Mouse (Mus musculus): ENCODE data around the gene Hpcal1. TPM values are rescaled to one million over a fixed set of nuclear protein-coding genes. Genes with fewer than 3 reads are reported as not detected.

Gene Hpcal1
- polyA plus RNA-seq, 1 experiment from 2014 or later, result 36.8 TPM

GRCm38 (mm10) chr12:17738473-17738872 lies 47.8 kb downstream of the Hpcal1 start:
- Histone ChIP-seq H3K27me3 (ENCODE audit: poor library complexity, severe bottlenecking) (no peaks in the 10 kb centered on the region), H3K4me3 (no peak overlapping the region), H3K9me3 (no peaks in the 10 kb centered on the region), H3K36me3 (replicated peaks) (no peaks in the 10 kb centered on the region), H3K27ac (peak overlapping the region; percentile 3; the same call in 1 of the 2 replicates), H3K4me1 (peaks cover 52% of the 10 kb centered on the region)
- no peak for DNase-seq (ENCODE audit: extremely low spot score, low spot score)
- WGBS, result 38% methylated on average over 6 of the region's 6 CpGs

- no peak for DNase-seq (ENCODE audit: extremely low spot score, low spot score)
- H3K4me3 ChIP-seq, result no peak overlapping the region
- peaks cover 49% of the 10 kb centered on the region for H3K4me1 ChIP-seq
- H3K27ac ChIP-seq, result no peak overlapping the region
- H3K9me3 ChIP-seq, result no peaks in the 10 kb centered on the region
- 95% methylated on average over 1 of the region's 1 CpGs for WGBS
- H3K36me3 ChIP-seq (replicated peaks), result no peaks in the 10 kb centered on the region
- no peaks in the 10 kb centered on the region for H3K27me3 ChIP-seq (ENCODE audit: poor library complexity, severe bottlenecking)
Observed at GRCm38 (mm10) chr12:17740226-17740625, 49.6 kb downstream of the Hpcal1 start.

GRCm38 (mm10) chr12:17741637-17742364 lies 51.1 kb downstream of the Hpcal1 start:
- peaks cover 64% of the 10 kb centered on the region for H3K4me1 ChIP-seq
- WGBS, result 85% methylated on average over 17 of the region's 17 CpGs
- no peaks in the 10 kb centered on the region for H3K36me3 ChIP-seq (replicated peaks)
- no peak overlapping the region for H3K27ac ChIP-seq
- DNase-seq (ENCODE audit: extremely low spot score, low spot score), result no peak
- H3K9me3 ChIP-seq, result no peaks in the 10 kb centered on the region
- no peak overlapping the region for H3K4me3 ChIP-seq
- no peaks in the 10 kb centered on the region for H3K27me3 ChIP-seq (ENCODE audit: poor library complexity, severe bottlenecking)

GRCm38 (mm10) chr12:17742571-17743321 lies 52.1 kb downstream of the Hpcal1 start:
- no peaks in the 10 kb centered on the region for H3K27me3 ChIP-seq (ENCODE audit: poor library complexity, severe bottlenecking)
- peaks cover 64% of the 10 kb centered on the region for H3K4me1 ChIP-seq
- H3K4me3 ChIP-seq, result no peak overlapping the region
- no peak for DNase-seq (ENCODE audit: extremely low spot score, low spot score)
- H3K27ac ChIP-seq, result no peak overlapping the region
- 84% methylated on average over 11 of the region's 11 CpGs for WGBS
- no peaks in the 10 kb centered on the region for H3K9me3 ChIP-seq
- H3K36me3 ChIP-seq (replicated peaks), result no peaks in the 10 kb centered on the region

GRCm38 (mm10) chr12:17745431-17745830 lies 54.8 kb downstream of the Hpcal1 start:
- peak overlapping the region; percentile 48; the same call in 1 of the 2 replicates for H3K27ac ChIP-seq
- WGBS, result 86% methylated on average over 7 of the region's 7 CpGs
- no peak overlapping the region for H3K4me3 ChIP-seq
- H3K9me3 ChIP-seq, result no peaks in the 10 kb centered on the region
- no peak for DNase-seq (ENCODE audit: extremely low spot score, low spot score)
- no peaks in the 10 kb centered on the region for H3K27me3 ChIP-seq (ENCODE audit: poor library complexity, severe bottlenecking)
- no peaks in the 10 kb centered on the region for H3K36me3 ChIP-seq (replicated peaks)
- H3K4me1 ChIP-seq, result peaks cover 72% of the 10 kb centered on the region

GRCm38 (mm10) chr12:17746725-17747124 lies 56.1 kb downstream of the Hpcal1 start:
- Histone ChIP-seq H3K36me3 (replicated peaks) (no peaks in the 10 kb centered on the region), H3K4me1 (peaks cover 76% of the 10 kb centered on the region), H3K4me3 (no peak overlapping the region), H3K27ac (peak overlapping the region; percentile 70), H3K9me3 (no peaks in the 10 kb centered on the region), H3K27me3 (ENCODE audit: poor library complexity, severe bottlenecking) (no peaks in the 10 kb centered on the region)
- DNase-seq (ENCODE audit: extremely low spot score, low spot score), result peak; percentile 36
- 7% methylated on average over 3 of the region's 3 CpGs for WGBS

- WGBS, result 36% methylated on average over 10 of the region's 10 CpGs
- H3K27me3 ChIP-seq (ENCODE audit: poor library complexity, severe bottlenecking), result no peaks in the 10 kb centered on the region
- H3K4me3 ChIP-seq, result no peak overlapping the region
- DNase-seq (ENCODE audit: extremely low spot score, low spot score), result no peak
- H3K9me3 ChIP-seq, result no peaks in the 10 kb centered on the region
- H3K36me3 ChIP-seq (replicated peaks), result no peaks in the 10 kb centered on the region
- peak overlapping the region; percentile 70 for H3K27ac ChIP-seq
- H3K4me1 ChIP-seq, result peaks cover 76% of the 10 kb centered on the region
Observed at GRCm38 (mm10) chr12:17747191-17748154, 56.8 kb downstream of the Hpcal1 start.

GRCm38 (mm10) chr12:17748155-17748529 lies 57.5 kb downstream of the Hpcal1 start:
- Histone ChIP-seq H3K27ac (peak overlapping the region; percentile 70; the same call in 1 of the 2 replicates), H3K4me1 (peaks cover 76% of the 10 kb centered on the region), H3K9me3 (no peaks in the 10 kb centered on the region), H3K27me3 (ENCODE audit: poor library complexity, severe bottlenecking) (no peaks in the 10 kb centered on the region), H3K4me3 (no peak overlapping the region), H3K36me3 (replicated peaks) (no peaks in the 10 kb centered on the region)
- DNase-seq (ENCODE audit: extremely low spot score, low spot score), result no peak
- 62% methylated on average over 4 of the region's 4 CpGs for WGBS

GRCm38 (mm10) chr12:17749784-17750183 lies 59.1 kb downstream of the Hpcal1 start:
- 0 out of 2 replicates have a peak overlapping the region, but pooled peaks have one; percentile 44 for H3K27ac ChIP-seq
- H3K9me3 ChIP-seq, result no peaks in the 10 kb centered on the region
- no peaks in the 10 kb centered on the region for H3K36me3 ChIP-seq (replicated peaks)
- H3K27me3 ChIP-seq (ENCODE audit: poor library complexity, severe bottlenecking), result no peaks in the 10 kb centered on the region
- no peak overlapping the region for H3K4me3 ChIP-seq
- peaks cover 85% of the 10 kb centered on the region for H3K4me1 ChIP-seq
- WGBS, result 87% methylated on average over 3 of the region's 3 CpGs
- no peak for DNase-seq (ENCODE audit: extremely low spot score, low spot score)

- 80% methylated on average over 4 of the region's 4 CpGs for WGBS
- H3K4me1 ChIP-seq, result peaks cover 78% of the 10 kb centered on the region
- peak overlapping the region; percentile 44 for H3K27ac ChIP-seq
- H3K4me3 ChIP-seq, result no peak overlapping the region
- no peaks in the 10 kb centered on the region for H3K27me3 ChIP-seq (ENCODE audit: poor library complexity, severe bottlenecking)
- no peaks in the 10 kb centered on the region for H3K9me3 ChIP-seq
- no peaks in the 10 kb centered on the region for H3K36me3 ChIP-seq (replicated peaks)
- DNase-seq (ENCODE audit: extremely low spot score, low spot score), result no peak
Observed at GRCm38 (mm10) chr12:17750500-17750899, 59.8 kb downstream of the Hpcal1 start.

GRCm38 (mm10) chr12:17752828-17753227 lies 62.2 kb downstream of the Hpcal1 start:
- Histone ChIP-seq H3K9me3 (0 out of 2 replicates have a peak, but pooled peaks cover 5% of the 10 kb centered on the region), H3K4me3 (no peak overlapping the region), H3K27ac (peak overlapping the region; percentile 83), H3K4me1 (peaks cover 55% of the 10 kb centered on the region), H3K36me3 (replicated peaks) (peaks cover 5% of the 10 kb centered on the region), H3K27me3 (ENCODE audit: poor library complexity, severe bottlenecking) (no peaks in the 10 kb centered on the region)
- 26% methylated on average over 5 of the region's 5 CpGs for WGBS
- peak; percentile 42 for DNase-seq (ENCODE audit: extremely low spot score, low spot score)

- Histone ChIP-seq H3K27me3 (ENCODE audit: poor library complexity, severe bottlenecking) (no peaks in the 10 kb centered on the region), H3K9me3 (0 out of 2 replicates have a peak, but pooled peaks cover 5% of the 10 kb centered on the region), H3K4me1 (peaks cover 40% of the 10 kb centered on the region), H3K36me3 (replicated peaks) (peaks cover 5% of the 10 kb centered on the region), H3K4me3 (no peak overlapping the region), H3K27ac (no peak overlapping the region)
- no peak for DNase-seq (ENCODE audit: extremely low spot score, low spot score)
- WGBS, result 100% methylated on average over 1 of the region's 1 CpGs
Observed at GRCm38 (mm10) chr12:17754771-17755170, 64.1 kb downstream of the Hpcal1 start.
